Mouse (Mus musculus): ENCODE data around the gene Hsd17b12. TPM values are rescaled to one million over a fixed set of nuclear protein-coding genes. Genes with fewer than 3 reads are reported as not detected.

The Hsd17b12 gene
- total and polyA plus RNA-seq, 3 experiments: 70.7 to 117 (median 114) TPM

GRCm38 (mm10) chr2:94162141-94162540 is 4.4 kb upstream of the Hsd17b12 start:
- H3K36me3 ChIP-seq (replicated peaks in 1 of 2; ENCODE audit: control insufficient read depth in 1 of 2, insufficient read depth in 1 of 2, low read length in 1 of 2): no peaks in the 10 kb centered on the region
- dilution Hi-C loops (cut with MboI; ENCODE audit: extremely low pct_ligation_motif_present, extremely low pct_unique_long_range_greater_than_20kb, low sequenced_read_pairs): no loop called here

GRCm38 (mm10) chr2:94158520-94158884 is 738 bp upstream of the Hsd17b12 start:
- TF ChIP-seq ZKSCAN1 (IDR thresholded peaks at IDR 0.05; ENCODE audit: borderline replicate concordance, low read depth, low read length): no peak
- 0 out of 2 replicates have a peak, but pooled peaks have one; percentile 18 for TF ChIP-seq EP300 (IDR thresholded peaks at IDR 0.05; ENCODE audit: low read length)
- 0 out of 2 replicates have a peak, but pooled peaks have one; percentile 63 for TF ChIP-seq CHD1 (IDR thresholded peaks at IDR 0.05; ENCODE audit: low read depth, low read length)
- TF ChIP-seq MXI1 (IDR thresholded peaks at IDR 0.05; ENCODE audit: low read depth, low read length): 0 out of 2 replicates have a peak, but pooled peaks have one; percentile 23
- 0 out of 2 replicates have a peak, but pooled peaks have one; percentile 17 for TF ChIP-seq RCOR1 (conservative IDR thresholded peaks at IDR 0.05; ENCODE audit: low read depth, low read length)
- H3K27me3 ChIP-seq (replicated peaks): no peaks in the 10 kb centered on the region
- no peaks in the 10 kb centered on the region for H3K9me3 ChIP-seq (replicated peaks; ENCODE audit: low read length)
- peaks cover 3 to 10% of the 10 kb centered on the region in 2 experiments for H3K36me3 ChIP-seq (replicated peaks in 1 of 2; ENCODE audit: control insufficient read depth in 1 of 2, insufficient read depth in 1 of 2, low read length in 1 of 2)
- H3K4me2 ChIP-seq (ENCODE audit: insufficient read depth, low read depth, poor library complexity, severe bottlenecking): peak overlapping the region; percentile 69
- peak overlapping the region; percentile 85 for H3K9ac ChIP-seq (ENCODE audit: insufficient read depth, low read depth)
- in situ Hi-C loops (cut with MboI; ENCODE audit: low pct_ligation_motif_present, low pct_unique_long_range_greater_than_20kb, low sequenced_read_pairs): no loop called here
- peaks cover 36% of the 10 kb centered on the region for H3K79me2 ChIP-seq (replicated peaks; ENCODE audit: control insufficient read depth, extremely low read depth, insufficient read depth, poor library complexity, severe bottlenecking)
- no peak for DNase-seq (ENCODE audit: extremely low read depth)
- peaks cover 0 to 22% of the 10 kb centered on the region in 2 experiments; a peak in 2 of 4 replicates for H3K4me1 ChIP-seq (ENCODE audit: control insufficient read depth in 1 of 2, insufficient read depth in 2 of 2)
- no peak overlapping the region for H3K27ac ChIP-seq (ENCODE audit: insufficient read depth, low read depth)
- peak overlapping the region; percentile 61 to 75 (median 64) for H3K4me3 ChIP-seq (replicated peaks in 1 of 3; ENCODE audit: low read depth in 2 of 3, low read length in 2 of 3, poor library complexity in 1 of 3)
- dilution Hi-C loops (cut with MboI; ENCODE audit: extremely low pct_ligation_motif_present, extremely low pct_unique_long_range_greater_than_20kb, low sequenced_read_pairs): no loop called here

More at GRCm38 (mm10) chr2:94162141-94162540, 4.4 kb upstream of the Hsd17b12 start:
- TF ChIP-seq POLR2A (IDR thresholded peaks at IDR 0.05; ENCODE audit: low read depth, low read length) (no peak), MAX (IDR thresholded peaks at IDR 0.05; ENCODE audit: low read length) (no peak)
- Histone ChIP-seq H3K4me2 (ENCODE audit: insufficient read depth, low read depth, poor library complexity, severe bottlenecking) (no peak overlapping the region), H3K4me3 (replicated peaks in 1 of 3; ENCODE audit: low read depth in 2 of 3, low read length in 2 of 3, poor library complexity in 1 of 3) (no peak overlapping the region), H3K27me3 (replicated peaks) (no peaks in the 10 kb centered on the region), H3K79me2 (replicated peaks; ENCODE audit: control insufficient read depth, extremely low read depth, insufficient read depth, poor library complexity, severe bottlenecking) (peaks cover 4% of the 10 kb centered on the region), H3K4me1 (ENCODE audit: control insufficient read depth in 1 of 2, insufficient read depth in 2 of 2) (no peaks in the 10 kb centered on the region; a peak in 1 of 4 replicates), H3K9ac (ENCODE audit: insufficient read depth, low read depth) (no peak overlapping the region), H3K9me3 (replicated peaks; ENCODE audit: low read length) (no peaks in the 10 kb centered on the region), H3K27ac (ENCODE audit: insufficient read depth, low read depth) (no peak overlapping the region)
- no peak for DNase-seq (ENCODE audit: extremely low read depth)
- in situ Hi-C loops (cut with MboI; ENCODE audit: low pct_ligation_motif_present, low pct_unique_long_range_greater_than_20kb, low sequenced_read_pairs): no loop called here

GRCm38 (mm10) chr2:94157051-94157450 is 713 bp downstream of the Hsd17b12 start:
- dilution Hi-C loops (cut with MboI; ENCODE audit: extremely low pct_ligation_motif_present, extremely low pct_unique_long_range_greater_than_20kb, low sequenced_read_pairs) (no loop called here), in situ Hi-C loops (cut with MboI; ENCODE audit: low pct_ligation_motif_present, low pct_unique_long_range_greater_than_20kb, low sequenced_read_pairs) (no loop called here)
- H3K79me2 ChIP-seq (replicated peaks; ENCODE audit: control insufficient read depth, extremely low read depth, insufficient read depth, poor library complexity, severe bottlenecking): peaks cover 39% of the 10 kb centered on the region
- peaks cover 0 to 29% of the 10 kb centered on the region in 2 experiments; a peak in 2 of 4 replicates for H3K4me1 ChIP-seq (ENCODE audit: control insufficient read depth in 1 of 2, insufficient read depth in 2 of 2)
- H3K36me3 ChIP-seq (replicated peaks in 1 of 2; ENCODE audit: control insufficient read depth in 1 of 2, insufficient read depth in 1 of 2, low read length in 1 of 2): peaks cover 3 to 18% of the 10 kb centered on the region in 2 experiments
- DNase-seq (ENCODE audit: extremely low read depth): no peak
- peak overlapping the region; percentile 83 for H3K9ac ChIP-seq (ENCODE audit: insufficient read depth, low read depth)
- H3K4me3 ChIP-seq (replicated peaks in 1 of 3; ENCODE audit: low read depth in 2 of 3, low read length in 2 of 3, poor library complexity in 1 of 3): peak overlapping the region; percentile 62 to 94 (median 89)
- H3K9me3 ChIP-seq (replicated peaks; ENCODE audit: low read length): no peaks in the 10 kb centered on the region
- peak overlapping the region; percentile 73 for H3K4me2 ChIP-seq (ENCODE audit: insufficient read depth, low read depth, poor library complexity, severe bottlenecking)
- H3K27ac ChIP-seq (ENCODE audit: insufficient read depth, low read depth): no peak overlapping the region
- H3K27me3 ChIP-seq (replicated peaks): no peaks in the 10 kb centered on the region
- TF ChIP-seq USF1 (IDR thresholded peaks at IDR 0.05; ENCODE audit: low read depth, low read length): no peak
- TF ChIP-seq IRF4 (IDR thresholded peaks at IDR 0.05; ENCODE audit: low read depth, low read length): no peak
- no peak for TF ChIP-seq TCF12 (IDR thresholded peaks at IDR 0.05; ENCODE audit: low read depth, low read length)
- 0 out of 2 replicates have a peak, but pooled peaks have one; percentile 22 for TF ChIP-seq MAFK (IDR thresholded peaks at IDR 0.05; ENCODE audit: insufficient replicate concordance, low read length)
- 0 out of 2 replicates have a peak, but pooled peaks have one; percentile 79 for TF ChIP-seq CHD1 (IDR thresholded peaks at IDR 0.05; ENCODE audit: low read depth, low read length)
- no peak for TF ChIP-seq RAD21 (IDR thresholded peaks at IDR 0.05; ENCODE audit: low read depth, low read length)
- TF ChIP-seq UBTF (IDR thresholded peaks at IDR 0.05; ENCODE audit: low read depth, low read length): no peak
- TF ChIP-seq ELF1 (IDR thresholded peaks at IDR 0.05; ENCODE audit: low read depth, low read length): no peak
- TF ChIP-seq SIN3A (IDR thresholded peaks at IDR 0.05; ENCODE audit: low read length): 0 out of 2 replicates have a peak, but pooled peaks have one; percentile 26
- no peak for TF ChIP-seq NELFE (IDR thresholded peaks at IDR 0.05; ENCODE audit: low read depth, low read length)
- no peak for TF ChIP-seq KAT2A (IDR thresholded peaks at IDR 0.05; ENCODE audit: insufficient replicate concordance, low read length)
- TF ChIP-seq TBP (conservative IDR thresholded peaks at IDR 0.05; ENCODE audit: low read depth, low read length): no peak
- no peak for TF ChIP-seq E2F4 (IDR thresholded peaks at IDR 0.05; ENCODE audit: insufficient replicate concordance, low read depth, low read length)

Data from CH12.LX (cell line).